Mouse (Mus musculus) hindbrain, embryonic 16.5 days (tissue): ENCODE results near the gene Zmat5. TPM values are rescaled to one million over a fixed set of nuclear protein-coding genes. Genes with fewer than 3 reads are reported as not detected.
"Not testable (repeated sequence)": the region's sequence is repeated elsewhere in the genome, so short reads cannot be mapped to it uniquely, and the experiment has no call there.

ENCODE experiments used
- ATAC-seq: fragments of 200-750 bp; cut with Nextera tagmentation; 2 replicates; pipeline ENCODE4 v1.8.0; 2017; ENCODE audit warnings: moderate TSS enrichment, moderate library complexity
- H3K27ac ChIP-seq: fragments of 300-500 bp; sonication (generic); 2 replicates; pipeline ENCODE4 v1.5.1; 2014; ENCODE audit warnings: low read depth, mild to moderate bottlenecking, control low read depth, low read length, moderate library complexity
- H3K27me3 ChIP-seq: fragments of 300-500 bp; sonication (generic); replicated peaks from 2 replicates; pipeline ENCODE4 v1.6.1; 2014; ENCODE audit warnings: low read length; ENCODE audit not compliant: control insufficient read depth, insufficient read depth
- H3K36me3 ChIP-seq: fragments of 300-500 bp; sonication (generic); 2 replicates; pipeline ENCODE4 v1.6.1; 2014; ENCODE audit warnings: mild to moderate bottlenecking, low read length, moderate library complexity, mixed read lengths; ENCODE audit not compliant: control insufficient read depth, insufficient read depth
- H3K4me1 ChIP-seq: fragments of 300-500 bp; sonication (generic); 2 replicates; pipeline ENCODE4 v1.6.1; 2014; ENCODE audit warnings: low read depth, low read length; ENCODE audit not compliant: control insufficient read depth, insufficient read depth
- H3K4me2 ChIP-seq: fragments of 300-500 bp; sonication (generic); 2 replicates; pipeline ENCODE4 v1.6.1; 2014; ENCODE audit warnings: mild to moderate bottlenecking, low read length, control low read depth, moderate library complexity
- H3K4me3 ChIP-seq: fragments of 300-500 bp; sonication (generic); 2 replicates; pipeline ENCODE4 v1.5.1; 2014; ENCODE audit warnings: mild to moderate bottlenecking, low read length, control low read depth, moderate library complexity
- H3K9ac ChIP-seq: fragments of 300-500 bp; sonication (generic); 2 replicates; pipeline ENCODE4 v1.6.1; 2014; ENCODE audit warnings: low read depth, mild to moderate bottlenecking, control low read depth, low read length, moderate library complexity
- H3K9me3 ChIP-seq: fragments of 300-500 bp; sonication (generic); 2 replicates; pipeline ENCODE4 v1.6.1; 2014; ENCODE audit warnings: mild to moderate bottlenecking, low read length, moderate library complexity; ENCODE audit not compliant: control insufficient read depth
- WGBS: fragments of 180-500 bp; shearing (Covaris S2); extraction: QIAGEN DNeasy Blood & Tissue Kit; methylation state at CpG from one replicate; pipeline ENCODE4 v1.1.7; 2014; 5-methylcytosine and 5-hydroxymethylcytosine counted together
- polyA plus RNA-seq: library from polyadenylated mRNA; unstranded; fragments of >200 nt; fragmentation: Nextera tagmentation; extraction: Ambion mirVana; gene quantifications from 2 replicates; pipeline ENCODE4 v1.2.1, GENCODE M21; 2015

The Zmat5 gene
- polyA plus RNA-seq, 1 experiment from 2014 or later = 63.5 TPM

GRCm38 (mm10) chr11:4703688-4704071 is 798 bp upstream of the Zmat5 start:
- Histone ChIP-seq H3K4me2 (peak overlapping the region; percentile 95), H3K4me1 (peaks cover 15% of the 10 kb centered on the region), H3K27ac (peak overlapping the region; percentile 80), H3K9ac (peak overlapping the region; percentile 95), H3K9me3 (no peaks in the 10 kb centered on the region), H3K27me3 (no peaks in the 10 kb centered on the region), H3K4me3 (peak overlapping the region; percentile 85), H3K36me3 (peaks cover 7% of the 10 kb centered on the region)
- no peak for ATAC-seq
- WGBS = 7% methylated on average over 12 of the region's 12 CpGs

DNA sequence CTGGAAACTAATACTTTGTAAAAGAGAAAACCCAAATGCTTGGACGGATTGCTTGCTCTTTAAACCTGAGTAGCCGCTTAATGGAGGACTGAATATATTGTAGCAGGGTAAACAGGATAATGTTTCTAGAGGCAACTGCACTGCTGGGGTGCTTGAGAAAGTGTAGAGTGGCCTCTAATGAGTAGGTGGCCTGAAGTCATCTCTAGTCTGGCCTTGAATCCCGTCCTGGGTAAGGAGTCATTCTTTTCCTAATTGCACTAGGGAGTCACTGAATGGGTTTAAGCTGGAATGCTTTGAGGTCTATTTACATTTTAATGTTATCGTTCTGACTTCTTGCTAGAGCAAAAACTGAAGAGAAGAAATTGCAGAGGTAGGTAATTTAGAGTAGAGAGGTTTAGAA is 700 bp downstream of the Zmat5 start:
- Histone ChIP-seq H3K9ac (peak overlapping the region; percentile 76), H3K4me1 (peaks cover 15% of the 10 kb centered on the region)
- no peak for ATAC-seq

GRCm38 (mm10) chr11:4710188-4710587 is 5.7 kb downstream of the Zmat5 start:
- H3K27ac ChIP-seq, H3K4me3 ChIP-seq, H3K27me3 ChIP-seq, H3K9ac ChIP-seq, H3K9me3 ChIP-seq, H3K4me1 ChIP-seq, H3K4me2 ChIP-seq, H3K36me3 ChIP-seq, ATAC-seq: not testable (repeated sequence)
- 93% methylated on average over 4 of the region's 4 CpGs for WGBS

More for the DNA sequence above, 700 bp downstream of the Zmat5 start:
- 9% methylated on average over 4 of the region's 4 CpGs for WGBS
- Histone ChIP-seq H3K27ac (no peak overlapping the region), H3K4me3 (peak overlapping the region; percentile 85), H3K27me3 (no peaks in the 10 kb centered on the region), H3K36me3 (peaks cover 7% of the 10 kb centered on the region), H3K9me3 (no peaks in the 10 kb centered on the region), H3K4me2 (peak overlapping the region; percentile 95)

- no peak for ATAC-seq
- Histone ChIP-seq H3K27me3 (no peaks in the 10 kb centered on the region), H3K36me3 (no peaks in the 10 kb centered on the region), H3K9me3 (no peaks in the 10 kb centered on the region), H3K9ac (no peak overlapping the region), H3K4me3 (no peak overlapping the region), H3K4me1 (no peaks in the 10 kb centered on the region), H3K4me2 (no peak overlapping the region), H3K27ac (no peak overlapping the region)
These were observed 8.3 kb downstream of the Zmat5 start for GRCm38 (mm10) chr11:4712822-4713221.

DNA sequence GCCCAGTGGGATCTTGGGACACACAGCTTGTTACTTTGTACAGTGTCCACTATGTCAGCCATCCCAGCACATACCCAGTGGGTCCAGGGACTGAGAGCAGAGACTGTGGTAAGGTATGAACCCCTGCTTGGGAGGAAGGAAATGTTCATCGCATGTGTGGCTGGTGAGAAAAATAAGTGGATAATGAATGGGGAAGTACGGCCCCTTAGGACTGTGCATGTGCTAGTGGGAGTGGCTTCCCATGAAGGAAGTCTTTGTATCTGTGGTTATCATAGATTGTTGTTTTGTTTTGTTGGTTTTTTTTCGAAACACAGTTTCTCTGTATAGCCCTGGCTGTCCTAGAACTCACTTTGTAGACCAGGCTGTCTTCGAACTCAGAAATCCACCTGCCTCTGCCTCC is 10.2 kb downstream of the Zmat5 start:
- Histone ChIP-seq H3K4me1 (no peaks in the 10 kb centered on the region), H3K36me3 (no peaks in the 10 kb centered on the region), H3K27ac (no peak overlapping the region), H3K9me3 (no peaks in the 10 kb centered on the region), H3K9ac (no peak overlapping the region), H3K4me2 (no peak overlapping the region), H3K4me3 (no peak overlapping the region), H3K27me3 (no peaks in the 10 kb centered on the region)
- WGBS = 93% methylated on average over 4 of the region's 4 CpGs
- no peak for ATAC-seq

GRCm38 (mm10) chr11:4715596-4715995 is 11.1 kb downstream of the Zmat5 start:
- Histone ChIP-seq H3K27ac (no peak overlapping the region), H3K9ac (no peak overlapping the region), H3K4me2 (no peak overlapping the region), H3K4me1 (peaks cover 2% of the 10 kb centered on the region; the same call in 1 of the 2 replicates), H3K27me3 (no peaks in the 10 kb centered on the region), H3K36me3 (no peaks in the 10 kb centered on the region), H3K4me3 (no peak overlapping the region), H3K9me3 (no peaks in the 10 kb centered on the region)
- 89% methylated on average over 4 of the region's 4 CpGs for WGBS
- ATAC-seq = no peak

- H3K36me3 ChIP-seq = no peaks in the 10 kb centered on the region
- WGBS = 84% methylated on average over 5 of the region's 5 CpGs
- H3K4me1 ChIP-seq = peaks cover 2% of the 10 kb centered on the region
- H3K4me2 ChIP-seq = no peak overlapping the region
- H3K4me3 ChIP-seq = no peak overlapping the region
- ATAC-seq = no peak
- H3K27ac ChIP-seq = no peak overlapping the region
- no peaks in the 10 kb centered on the region for H3K9me3 ChIP-seq
- no peak overlapping the region for H3K9ac ChIP-seq
- H3K27me3 ChIP-seq = no peaks in the 10 kb centered on the region
These were observed 12.2 kb downstream of the Zmat5 start for GRCm38 (mm10) chr11:4716530-4717236.

DNA sequence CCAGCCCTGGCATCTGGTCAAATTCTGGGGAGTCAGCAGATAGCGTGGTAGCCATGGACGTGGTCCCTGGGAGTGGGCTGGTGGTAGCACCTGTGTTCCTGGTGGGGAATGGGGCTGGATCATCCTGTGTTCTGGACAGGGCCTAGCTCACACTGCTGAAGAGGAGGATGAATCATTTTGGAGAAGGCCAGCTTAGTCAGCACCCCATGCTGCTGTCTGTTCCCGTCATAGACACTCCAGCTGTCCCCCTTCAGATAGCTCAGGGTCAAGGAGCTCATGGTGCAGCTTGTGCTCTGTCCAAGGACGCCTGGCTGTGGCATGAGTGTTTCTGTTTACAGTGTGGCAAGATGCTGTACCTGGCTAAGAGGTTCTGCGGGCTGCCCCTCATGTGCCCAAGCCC is 14.1 kb downstream of the Zmat5 start:
- Histone ChIP-seq H3K4me2 (no peak overlapping the region), H3K9ac (no peak overlapping the region), H3K27me3 (no peaks in the 10 kb centered on the region), H3K27ac (no peak overlapping the region), H3K36me3 (peaks cover 5% of the 10 kb centered on the region; the same call in 1 of the 2 replicates), H3K4me3 (no peak overlapping the region), H3K4me1 (peaks cover 2% of the 10 kb centered on the region), H3K9me3 (no peaks in the 10 kb centered on the region)
- ATAC-seq = no peak
- WGBS = 85% methylated on average over 5 of the region's 5 CpGs

DNA sequence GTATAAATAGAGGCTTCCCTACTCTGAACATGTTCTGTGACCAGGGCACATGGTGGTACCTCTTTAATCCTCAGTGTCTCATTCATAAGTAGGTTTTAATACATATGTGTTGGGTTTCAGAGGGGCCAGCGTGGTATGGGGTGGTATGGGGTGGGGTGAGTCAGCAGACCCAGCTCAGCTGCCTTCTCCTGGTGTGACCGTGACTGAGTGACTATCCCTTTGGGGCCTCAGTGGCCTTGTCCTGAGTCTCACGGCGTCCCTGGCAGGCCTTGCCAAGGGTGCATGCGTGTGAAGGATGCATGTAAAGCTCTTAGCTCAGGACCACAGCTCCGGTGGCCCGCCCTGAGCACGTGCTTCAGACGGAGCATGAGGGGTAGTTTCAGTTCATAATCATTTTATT is 15.5 kb downstream of the Zmat5 start:
- Histone ChIP-seq H3K9ac (no peak overlapping the region), H3K36me3 (peaks cover 7% of the 10 kb centered on the region; the same call in 1 of the 2 replicates), H3K4me2 (no peak overlapping the region), H3K9me3 (no peaks in the 10 kb centered on the region), H3K4me3 (no peak overlapping the region), H3K4me1 (peaks cover 2% of the 10 kb centered on the region), H3K27ac (no peak overlapping the region), H3K27me3 (no peaks in the 10 kb centered on the region)
- WGBS = 89% methylated on average over 9 of the region's 9 CpGs
- ATAC-seq = peak; percentile 18; the same call in 1 of the 2 replicates
